Mouse (Mus musculus) C2C12 (cell line): ENCODE data around the gene Efhd2.

Source experiments
- CTCF ChIP-seq: IDR thresholded peaks from one replicate; pipeline ENCODE4 v1.5.1; 2011; ENCODE audit not compliant: control insufficient read depth, insufficient read depth, insufficient read length
- FOSL1 ChIP-seq: IDR thresholded peaks from one replicate; pipeline ENCODE4 v1.8.0; 2011; ENCODE audit warnings: mild to moderate bottlenecking, low read length; ENCODE audit not compliant: poor library complexity, insufficient read depth, severe bottlenecking

GRCm38 (mm10) chr4:141860246-141860841, 14.4 kb downstream of the Efhd2 start:
- TF ChIP-seq CTCF: no peak
- no peak for TF ChIP-seq FOSL1
